Mouse (Mus musculus): Measurements from ENCODE around the gene 1700028P14Rik.

- TF ChIP-seq TAL1 (IDR thresholded peaks at IDR 0.05; ENCODE audit: low read length) (no peak), GATA1 (IDR thresholded peaks at IDR 0.05; ENCODE audit: low read length) (no peak)
Measured at GRCm38 (mm10) chr19:23576685-23577084, 75.9 kb downstream of the 1700028P14Rik start.

Data from erythroblast, embryonic 14.5 days (primary cell).